Mouse (Mus musculus) embryo, embryonic 10 days (tissue): ENCODE measurements at regions not wholly inside any gene's neighbourhood (a gene's known extent, or its start where the extent isn't known, plus 50 kb on each side); places are given as distances from the start of the nearest gene placed in this dataset.
A peak's percentile ranks its signal among the peaks of the same experiment; 100 is the strongest.

Source experiments
- DNase-seq: peaks from one replicate; pipeline ENCODE4 v3.0.0-alpha.2; 2015; ENCODE audit warnings: low spot score

- no peak for DNase-seq
These were observed 645.4 kb upstream of the Gm10131 start for GRCm38 (mm10) chr8:34756916-34757315.

- no peak for DNase-seq
These were observed 644.6 kb upstream of the Gm10131 start for GRCm38 (mm10) chr8:34756171-34756570.

- DNase-seq: no peak
These were observed 643.9 kb upstream of the Gm10131 start for GRCm38 (mm10) chr8:34755480-34755879.

- peak; percentile 26 for DNase-seq
These were observed 641.5 kb upstream of the Gm10131 start for GRCm38 (mm10) chr8:34753046-34753445.

- DNase-seq: no peak
These were observed 637.0 kb upstream of the Gm10131 start for GRCm38 (mm10) chr8:34748521-34748920.

- DNase-seq: no peak
These were observed 634.2 kb upstream of the Gm10131 start for GRCm38 (mm10) chr8:34745706-34746105.

GRCm38 (mm10) chr8:34744682-34745081 is 633.1 kb upstream of the Gm10131 start:
- DNase-seq: no peak

- no peak for DNase-seq
These were observed 632.6 kb upstream of the Gm10131 start for GRCm38 (mm10) chr8:34744179-34744578.

GRCm38 (mm10) chr8:34743137-34743536 is 631.6 kb upstream of the Gm10131 start:
- no peak for DNase-seq

GRCm38 (mm10) chr8:34740836-34741235 is 629.3 kb upstream of the Gm10131 start:
- no peak for DNase-seq

GRCm38 (mm10) chr8:34739836-34740804 is 628.6 kb upstream of the Gm10131 start:
- no peak for DNase-seq

- no peak for DNase-seq
These were observed 624.7 kb upstream of the Gm10131 start for GRCm38 (mm10) chr8:34736214-34736613.

- no peak for DNase-seq
These were observed 623.5 kb upstream of the Gm10131 start for GRCm38 (mm10) chr8:34735006-34735405.

- DNase-seq: no peak
These were observed 621.3 kb upstream of the Gm10131 start for GRCm38 (mm10) chr8:34732808-34733207.

- DNase-seq: no peak
These were observed 620.8 kb upstream of the Gm10131 start for GRCm38 (mm10) chr8:34732362-34732761.

- peak; percentile 44 for DNase-seq
These were observed 619.8 kb upstream of the Gm10131 start for GRCm38 (mm10) chr8:34731096-34731999.

GRCm38 (mm10) chr8:34729585-34729984 is 618.0 kb upstream of the Gm10131 start:
- no peak for DNase-seq

- no peak for DNase-seq
These were observed 616.2 kb upstream of the Gm10131 start for GRCm38 (mm10) chr8:34727699-34728098.

- no peak for DNase-seq
These were observed 614.7 kb upstream of the Gm10131 start for GRCm38 (mm10) chr8:34726145-34726767.

- DNase-seq: no peak
These were observed 614.0 kb upstream of the Gm10131 start for GRCm38 (mm10) chr8:34725546-34725945.

GRCm38 (mm10) chr8:34709911-34710733 is 598.6 kb upstream of the Gm10131 start:
- no peak for DNase-seq
